Mouse (Mus musculus): ENCODE measurements at regions not wholly inside any gene's neighbourhood (a gene's known extent, or its start where the extent isn't known, plus 50 kb on each side); places are given as distances from the start of the nearest gene placed in this dataset.

DNA sequence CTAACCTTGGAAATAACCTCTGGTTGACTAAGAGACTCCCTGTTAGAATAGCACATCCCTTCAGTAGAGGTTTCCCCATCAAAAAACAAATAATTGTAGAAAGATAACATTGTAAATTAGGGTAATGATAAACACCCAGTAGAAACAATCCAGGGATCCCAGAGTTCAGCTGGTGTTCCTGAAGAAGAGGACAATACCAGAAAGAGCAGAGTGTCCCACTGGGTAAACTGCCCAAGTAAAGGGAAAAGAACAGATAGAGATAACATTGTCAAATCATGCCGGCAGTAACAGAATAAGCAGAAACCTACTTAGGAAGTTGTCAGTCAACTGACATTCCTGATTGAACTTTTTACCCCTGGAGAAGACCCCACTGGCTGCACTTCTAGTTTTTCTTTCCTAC lies 440.1 kb downstream of the Cdh11 start:
- DNase-seq (ENCODE audit: low spot score, missing footprints) (no peak), ATAC-seq (ENCODE audit: low FRiP score) (no peak)
- no peaks in the 10 kb centered on the region for H3K27me3 ChIP-seq (ENCODE audit: control insufficient read depth, insufficient read depth, low read length)
- H3K4me1 ChIP-seq (ENCODE audit: control insufficient read depth, insufficient read depth, low read length) = no peaks in the 10 kb centered on the region
- 71% methylated on average over 1 of the region's 1 CpGs for WGBS
- H3K27ac ChIP-seq (ENCODE audit: low read depth, low read length) = no peak overlapping the region
- H3K9ac ChIP-seq (ENCODE audit: low read length) = no peak overlapping the region
- H3K9me3 ChIP-seq (ENCODE audit: control insufficient read depth, low read length) = no peaks in the 10 kb centered on the region
- H3K36me3 ChIP-seq (ENCODE audit: control insufficient read depth, insufficient read depth, low read length) = no peaks in the 10 kb centered on the region
- H3K4me2 ChIP-seq = no peak overlapping the region
- H3K4me3 ChIP-seq (ENCODE audit: low read depth, low read length) = no peak overlapping the region

DNA sequence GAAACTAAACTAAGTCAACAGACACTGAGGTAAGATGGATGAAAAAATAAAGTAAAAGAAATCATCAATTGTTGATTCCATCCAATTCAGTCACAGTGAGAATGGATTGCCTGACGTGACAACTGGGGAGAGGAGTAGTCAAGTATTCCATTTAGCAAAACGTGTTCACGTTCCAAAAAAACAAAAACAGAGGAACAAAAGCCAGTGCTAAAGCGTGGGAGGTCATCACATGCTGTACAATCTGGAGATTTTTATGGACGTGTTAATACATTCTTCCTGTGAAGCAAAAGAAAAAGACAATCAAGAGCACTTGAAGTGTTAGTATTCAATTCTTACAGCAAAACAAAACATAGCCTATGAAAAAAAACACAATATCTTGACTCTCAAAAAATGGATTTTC lies 452.9 kb downstream of the Cdh11 start:
- H3K27ac ChIP-seq (ENCODE audit: low read depth, low read length) = no peak overlapping the region
- H3K4me3 ChIP-seq (ENCODE audit: low read depth, low read length) = no peak overlapping the region
- no peak for DNase-seq (ENCODE audit: low spot score, missing footprints)
- H3K4me1 ChIP-seq (ENCODE audit: control insufficient read depth, insufficient read depth, low read length) = no peaks in the 10 kb centered on the region
- H3K9me3 ChIP-seq (ENCODE audit: control insufficient read depth, low read length) = no peaks in the 10 kb centered on the region
- H3K36me3 ChIP-seq (ENCODE audit: control insufficient read depth, insufficient read depth, low read length) = no peaks in the 10 kb centered on the region
- H3K9ac ChIP-seq (ENCODE audit: low read length) = no peak overlapping the region
- ATAC-seq (ENCODE audit: low FRiP score) = no peak
- H3K4me2 ChIP-seq = no peak overlapping the region
- no peaks in the 10 kb centered on the region for H3K27me3 ChIP-seq (ENCODE audit: control insufficient read depth, insufficient read depth, low read length)
- WGBS = 74% methylated on average over 5 of the region's 5 CpGs

DNA sequence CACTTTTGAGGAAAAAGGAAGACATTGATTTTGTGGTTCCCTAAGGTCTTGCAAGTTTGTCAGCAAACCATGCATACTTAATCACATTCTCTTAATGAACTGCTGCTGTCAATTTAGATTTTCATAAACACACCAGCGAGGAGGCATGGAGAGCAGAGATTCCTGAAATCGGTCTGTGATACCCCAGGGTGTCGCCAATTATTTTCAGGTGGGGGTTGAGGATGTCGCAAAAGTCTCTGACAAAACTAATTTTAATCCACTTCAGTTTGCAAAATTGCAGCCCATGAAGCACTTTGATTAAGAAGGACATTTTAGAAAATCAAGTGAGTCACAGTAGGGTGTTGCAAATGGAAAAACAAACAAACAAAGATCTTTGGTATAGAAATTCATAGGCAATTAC lies 454.3 kb downstream of the Cdh11 start:
- Histone ChIP-seq H3K4me3 (ENCODE audit: low read depth, low read length) (no peak overlapping the region), H3K4me2 (no peak overlapping the region), H3K27me3 (ENCODE audit: control insufficient read depth, insufficient read depth, low read length) (no peaks in the 10 kb centered on the region), H3K9ac (ENCODE audit: low read length) (no peak overlapping the region), H3K27ac (ENCODE audit: low read depth, low read length) (no peak overlapping the region), H3K9me3 (ENCODE audit: control insufficient read depth, low read length) (no peaks in the 10 kb centered on the region), H3K4me1 (ENCODE audit: control insufficient read depth, insufficient read depth, low read length) (no peaks in the 10 kb centered on the region), H3K36me3 (ENCODE audit: control insufficient read depth, insufficient read depth, low read length) (no peaks in the 10 kb centered on the region)
- 71% methylated on average over 4 of the region's 4 CpGs for WGBS
- DNase-seq (ENCODE audit: low spot score, missing footprints) = no peak
- ATAC-seq (ENCODE audit: low FRiP score) = no peak

DNA sequence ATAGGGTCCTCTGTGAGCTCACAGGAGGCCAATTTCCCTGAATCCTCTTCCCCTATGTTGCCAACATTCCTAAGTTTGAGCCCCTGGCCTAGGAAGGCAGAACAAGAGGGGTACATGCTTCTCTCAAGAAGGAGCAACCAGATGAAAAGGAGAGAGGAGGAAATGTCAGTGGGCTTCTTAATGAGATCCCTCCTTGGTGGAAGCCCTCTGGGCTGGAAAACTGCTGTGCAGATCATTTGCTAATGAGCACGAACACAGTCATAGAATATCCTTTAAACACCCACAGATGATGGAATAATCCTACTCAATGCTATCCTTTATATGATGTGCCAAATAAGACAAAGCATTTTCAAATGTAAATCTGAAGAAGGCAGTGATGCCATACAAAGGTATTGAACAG lies 455.5 kb downstream of the Cdh11 start:
- Histone ChIP-seq H3K36me3 (ENCODE audit: control insufficient read depth, insufficient read depth, low read length) (no peaks in the 10 kb centered on the region), H3K4me1 (ENCODE audit: control insufficient read depth, insufficient read depth, low read length) (no peaks in the 10 kb centered on the region), H3K4me3 (ENCODE audit: low read depth, low read length) (no peak overlapping the region), H3K9me3 (ENCODE audit: control insufficient read depth, low read length) (no peaks in the 10 kb centered on the region), H3K9ac (ENCODE audit: low read length) (no peak overlapping the region), H3K27me3 (ENCODE audit: control insufficient read depth, insufficient read depth, low read length) (no peaks in the 10 kb centered on the region), H3K4me2 (no peak overlapping the region), H3K27ac (ENCODE audit: low read depth, low read length) (no peak overlapping the region)
- 58% methylated on average over 1 of the region's 1 CpGs for WGBS
- ATAC-seq (ENCODE audit: low FRiP score) = no peak
- no peak for DNase-seq (ENCODE audit: low spot score, missing footprints)

Measured in midbrain, embryonic 11.5 days (tissue).